Mouse (Mus musculus): Measurements from ENCODE around the gene Lrrc61.

DNA sequence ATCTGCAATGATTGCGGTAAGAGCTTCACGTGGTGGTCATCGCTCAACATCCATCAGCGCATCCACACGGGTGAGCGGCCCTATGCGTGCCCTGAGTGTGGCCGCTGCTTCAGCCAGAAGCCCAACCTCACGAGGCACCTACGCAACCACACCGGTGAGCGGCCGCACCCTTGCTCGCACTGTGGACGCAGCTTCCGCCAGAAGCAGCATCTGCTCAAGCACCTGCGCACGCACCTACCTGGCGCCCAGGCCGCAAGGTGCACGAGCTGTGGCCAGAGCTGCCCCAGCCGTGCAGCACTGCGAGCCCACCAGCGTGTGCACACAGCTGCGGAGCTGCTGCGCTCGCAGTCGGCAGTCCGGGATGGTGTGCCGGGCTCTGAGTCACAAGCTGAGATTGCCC is 65.4 kb downstream of the Lrrc61 start:
- no peak for TF ChIP-seq CTCF (IDR thresholded peaks at IDR 0.05; ENCODE audit: low read depth, low read length)
- TF ChIP-seq POLR2A (IDR thresholded peaks at IDR 0.05; ENCODE audit: insufficient read depth, low read length): no peak

Data from ES-Bruce4 (cell line).